ENCODE assay signal across 18 mouse cellular contexts in genomic region chr2:109820357-109820756, GRCm38 (mm10).
"Had no signal": no experiment of that assay in that cellular context is flagged by ENCODE, and none has a peak within 500 bp of the region (broad histone marks: within the 10 kb centered on the region; RNA-seq: fewer than 3 reads in every experiment).

No protein-coding gene starts in this region.

- H3K4me3 ChIP-seq: midbrain, embryonic 10.5 days; midbrain, embryonic 12.5 days; myocyte; neural tube, embryonic 12.5 days had no signal

- DNase-seq: lung, adult 18-20 months; lung, postnatal 10 days; lung, postnatal 4 days; midbrain, embryonic 14.5 days; retina, postnatal 1 day; right cerebral cortex, adult 18-20 months; right cerebral cortex, postnatal 25 days; right cerebral cortex, postnatal 4 days; spleen, adult 18-20 months; thymus, adult 18-20 months; thymus, postnatal 14 days; thymus, postnatal 36 days had no signal

- H3K4me1 ChIP-seq: midbrain, embryonic 12.5 days; neural tube, embryonic 12.5 days had no signal

- H3K27ac ChIP-seq: liver, embryonic 14.5 days; midbrain, embryonic 10.5 days; midbrain, embryonic 12.5 days; neural tube, embryonic 12.5 days had no signal

- H3K27me3 ChIP-seq: midbrain, embryonic 12.5 days; neural tube, embryonic 12.5 days had no signal

- H3K9ac ChIP-seq: liver, embryonic 14.5 days; lung, embryonic 14.5 days; midbrain, embryonic 12.5 days; neural tube, embryonic 12.5 days had no signal

- H3K4me2 ChIP-seq: lung, embryonic 14.5 days; midbrain, embryonic 12.5 days; neural tube, embryonic 12.5 days had no signal

- H3K9me3 ChIP-seq: midbrain, embryonic 10.5 days; midbrain, embryonic 12.5 days; neural tube, embryonic 12.5 days had no signal

- H3K36me3 ChIP-seq: midbrain, embryonic 10.5 days; midbrain, embryonic 12.5 days; neural tube, embryonic 12.5 days had no signal
